Mouse (Mus musculus) midbrain, embryonic 12.5 days (tissue): ENCODE measurements around the gene Fam107a. TPM values are rescaled to one million over a fixed set of nuclear protein-coding genes. Genes with fewer than 3 reads are reported as not detected.
A peak's percentile ranks its signal among the peaks of the same experiment; 100 is the strongest.
"Not testable (repeated sequence)": the region's sequence is repeated elsewhere in the genome, so short reads cannot be mapped to it uniquely, and the experiment has no call there.

Experiments used
- ATAC-seq: fragments of 200-750 bp; cut with Nextera tagmentation; 2 replicates; pipeline ENCODE4 v1.8.0; 2017; ENCODE audit warnings: low read depth, moderate TSS enrichment, moderate library complexity; ENCODE audit not compliant: low FRiP score
- H3K27ac ChIP-seq: fragments of 300-500 bp; sonication (generic); replicated peaks from 2 replicates; pipeline ENCODE4 v1.5.1; 2016; ENCODE audit warnings: mild to moderate bottlenecking
- H3K27me3 ChIP-seq: fragments of 300-500 bp; sonication (generic); 2 replicates; pipeline ENCODE4 v1.6.1; 2016; ENCODE audit warnings: mild to moderate bottlenecking
- H3K36me3 ChIP-seq: fragments of 300-500 bp; sonication (generic); 2 replicates; pipeline ENCODE4 v1.6.1; 2016
- H3K4me1 ChIP-seq: fragments of 300-500 bp; sonication (generic); 2 replicates; pipeline ENCODE4 v1.6.1; 2016
- H3K4me2 ChIP-seq: fragments of 300-500 bp; sonication (generic); replicated peaks from 2 replicates; pipeline ENCODE4 v1.6.1; 2016; ENCODE audit warnings: mild to moderate bottlenecking, moderate library complexity
- H3K4me3 ChIP-seq: fragments of 300-500 bp; sonication (generic); 2 replicates; pipeline ENCODE4 v1.5.1; 2016; ENCODE audit warnings: mild to moderate bottlenecking
- H3K9ac ChIP-seq: fragments of 300-500 bp; sonication (generic); replicated peaks from 2 replicates; pipeline ENCODE4 v1.6.1; 2016; ENCODE audit warnings: mild to moderate bottlenecking, moderate library complexity
- H3K9me3 ChIP-seq: fragments of 300-500 bp; sonication (generic); 2 replicates; pipeline ENCODE4 v1.6.1; 2016; ENCODE audit warnings: mild to moderate bottlenecking
- WGBS: fragments of 180-500 bp; shearing (Covaris S2); methylation state at CpG from one replicate; pipeline ENCODE4 v1.1.7; 2016; 5-methylcytosine and 5-hydroxymethylcytosine counted together
- polyA plus RNA-seq: library from polyadenylated mRNA; unstranded; fragments of >200 nt; fragmentation: Nextera tagmentation; extraction: Ambion mirVana; gene quantifications from 2 replicates; pipeline ENCODE4 v1.2.1, GENCODE M21; 2016

Fam107a gene
- polyA plus RNA-seq, 1 experiment from 2014 or later = 0.48 TPM

DNA sequence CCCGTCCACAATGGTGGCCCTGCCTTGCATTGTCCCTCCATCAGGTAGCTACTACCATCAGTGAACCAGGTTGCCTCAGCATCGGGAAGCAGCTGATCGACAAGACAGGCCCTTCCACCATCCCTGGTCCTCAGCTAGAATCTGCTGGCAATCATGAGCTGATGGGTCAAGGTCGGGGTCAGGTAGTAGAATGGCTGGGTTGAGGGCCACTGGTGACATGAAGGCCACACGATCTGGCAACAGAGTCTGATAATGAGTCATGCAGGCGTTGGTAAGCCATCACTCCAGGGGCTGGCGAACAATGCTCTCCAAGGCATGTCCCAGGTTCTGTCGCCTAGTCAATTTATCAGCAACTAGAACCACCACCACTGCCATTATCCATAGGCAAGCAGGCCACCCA lies 46.5 kb downstream of the Fam107a start:
- not testable (repeated sequence) for H3K9ac ChIP-seq, H3K27ac ChIP-seq, H3K27me3 ChIP-seq, H3K36me3 ChIP-seq, H3K9me3 ChIP-seq, H3K4me1 ChIP-seq, ATAC-seq, H3K4me3 ChIP-seq, H3K4me2 ChIP-seq
- WGBS = 85% methylated on average over 8 of the region's 8 CpGs

DNA sequence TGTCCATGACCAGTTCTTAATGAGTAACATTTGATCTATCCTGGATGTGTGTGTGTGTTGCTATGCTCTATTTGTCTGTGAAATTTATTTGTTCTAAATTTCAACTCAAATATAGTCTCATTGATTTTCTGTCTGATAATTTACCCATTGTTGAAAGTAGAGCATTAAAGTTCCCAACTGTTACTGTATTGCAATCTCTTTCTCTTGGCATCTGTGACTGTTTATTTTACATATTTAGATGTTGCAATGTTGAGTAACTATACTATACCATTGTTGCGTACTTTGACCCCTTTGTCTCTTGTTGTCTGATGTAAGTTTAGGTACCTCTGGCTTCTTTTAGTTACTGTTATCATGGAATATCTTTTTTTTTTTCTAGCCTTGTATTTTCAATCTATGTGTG lies 53.4 kb downstream of the Fam107a start:
- no peak for ATAC-seq
- WGBS = 92% methylated on average over 1 of the region's 1 CpGs

DNA sequence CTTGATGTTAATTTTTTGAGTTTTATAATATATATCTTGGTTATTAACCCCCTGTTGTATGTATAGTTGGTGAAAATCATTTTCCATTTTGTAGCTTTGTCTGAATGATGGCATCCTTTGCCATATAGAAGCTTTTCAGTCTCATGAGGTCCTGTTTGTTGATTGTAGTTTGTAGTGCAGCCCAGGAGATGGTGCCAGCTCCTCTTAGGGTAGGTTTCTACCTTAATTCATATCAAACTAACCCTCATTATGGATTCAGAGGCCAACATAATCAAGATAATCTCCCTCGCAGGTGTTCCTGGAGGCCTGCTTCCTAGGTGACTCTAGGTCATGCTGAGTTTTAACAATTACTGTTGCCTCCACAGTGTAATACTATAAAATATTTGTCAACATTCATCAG lies 55.6 kb downstream of the Fam107a start:
- WGBS = 63% methylated on average over 1 of the region's 1 CpGs
- H3K9me3 ChIP-seq = no peaks in the 10 kb centered on the region
- H3K27ac ChIP-seq = no peak overlapping the region
- no peaks in the 10 kb centered on the region for H3K36me3 ChIP-seq
- H3K4me2 ChIP-seq = no peak overlapping the region
- no peak overlapping the region for H3K4me3 ChIP-seq
- ATAC-seq = no peak
- H3K9ac ChIP-seq = no peak overlapping the region
- no peaks in the 10 kb centered on the region for H3K27me3 ChIP-seq
- no peaks in the 10 kb centered on the region for H3K4me1 ChIP-seq

More for the DNA sequence above, 53.4 kb downstream of the Fam107a start:
- Histone ChIP-seq H3K4me2 (no peak overlapping the region), H3K9ac (no peak overlapping the region), H3K4me1 (no peaks in the 10 kb centered on the region), H3K9me3 (no peaks in the 10 kb centered on the region), H3K27ac (no peak overlapping the region), H3K27me3 (no peaks in the 10 kb centered on the region), H3K4me3 (no peak overlapping the region), H3K36me3 (no peaks in the 10 kb centered on the region)

DNA sequence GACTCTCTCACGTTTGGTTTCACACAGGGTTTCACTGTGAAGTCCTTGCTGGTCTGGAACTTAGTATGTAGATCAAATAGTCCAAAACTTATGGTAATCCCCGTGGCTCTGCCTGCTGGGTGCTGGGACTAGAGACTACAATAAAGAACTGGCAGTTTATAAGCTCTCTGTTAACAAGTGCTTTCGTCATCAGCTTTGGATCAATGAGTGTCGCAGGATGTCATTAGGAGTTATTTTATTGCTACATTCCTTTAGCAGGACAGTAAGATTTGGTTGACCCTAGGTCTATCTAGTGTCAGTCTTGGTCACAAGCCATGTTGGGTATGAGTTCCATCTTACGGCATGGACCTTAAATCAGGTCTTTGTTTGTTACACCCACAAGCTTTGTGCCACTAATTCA lies 57.6 kb downstream of the Fam107a start:
- ATAC-seq = no peak

DNA sequence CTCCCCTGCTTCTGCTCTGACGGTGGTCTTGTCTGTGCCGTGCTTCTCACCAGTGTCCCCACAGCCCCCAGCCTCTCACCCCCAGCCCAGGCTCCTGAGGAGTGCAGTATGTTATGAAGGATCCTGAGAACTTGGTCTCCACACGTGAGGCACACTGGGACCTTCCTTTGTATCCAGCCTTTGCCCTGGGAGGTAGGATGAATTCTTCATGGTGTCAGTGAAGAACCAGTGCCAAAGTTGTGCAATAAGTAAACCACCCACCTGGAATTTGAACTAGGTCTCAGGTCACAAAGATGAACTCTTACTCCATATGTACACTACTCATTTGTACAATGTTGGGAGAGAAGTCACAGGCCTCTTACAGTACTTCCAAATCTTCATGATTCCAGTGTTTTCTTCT lies 58.7 kb downstream of the Fam107a start, which contains the start of gene Acox2:
Acox2 (minus strand) TSS at position 188 of the 400 bp plus-strand sequence.
- Histone ChIP-seq H3K27ac (no peak within 1 kb of the TSS), H3K4me3 (no peak within 1 kb of the TSS), H3K36me3 (no peaks in the 10 kb centered on the region), H3K9ac (no peak within 1 kb of the TSS), H3K4me2 (no peak within 1 kb of the TSS), H3K4me1 (no peaks in the 10 kb centered on the region), H3K9me3 (no peaks in the 10 kb centered on the region), H3K27me3 (no peaks in the 10 kb centered on the region)
- no peak for ATAC-seq
- WGBS = 73% methylated on average over 3 of the region's 3 CpGs

More for the DNA sequence above, 57.6 kb downstream of the Fam107a start:
- no peak overlapping the region for H3K4me3 ChIP-seq
- H3K4me2 ChIP-seq = no peak overlapping the region
- H3K36me3 ChIP-seq = no peaks in the 10 kb centered on the region
- H3K9ac ChIP-seq = no peak overlapping the region
- no peaks in the 10 kb centered on the region for H3K27me3 ChIP-seq
- WGBS = 80% methylated on average over 5 of the region's 5 CpGs
- no peak overlapping the region for H3K27ac ChIP-seq
- no peaks in the 10 kb centered on the region for H3K4me1 ChIP-seq
- no peaks in the 10 kb centered on the region for H3K9me3 ChIP-seq

DNA sequence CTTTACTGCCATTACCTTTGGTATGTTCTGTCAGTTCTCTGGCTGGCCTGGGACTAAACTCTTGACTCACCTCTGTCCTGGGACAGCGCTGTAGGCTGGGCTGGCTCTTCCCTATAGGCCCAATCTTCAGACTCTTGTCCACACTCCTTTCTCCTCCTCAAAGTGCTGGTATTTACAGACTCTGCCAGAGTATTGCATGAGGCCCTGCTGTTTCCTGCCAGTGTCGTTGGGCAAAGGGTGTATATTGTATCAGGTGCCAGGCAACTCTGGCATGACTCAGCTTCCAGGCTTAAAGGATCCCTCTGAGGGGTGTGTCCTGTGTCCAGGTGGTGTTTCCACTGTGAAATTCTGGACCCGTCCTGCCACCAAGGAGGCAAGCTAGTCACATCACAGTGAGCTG lies 59.1 kb downstream of the Fam107a start:
- H3K27me3 ChIP-seq = no peaks in the 10 kb centered on the region
- H3K4me1 ChIP-seq = no peaks in the 10 kb centered on the region
- WGBS = 81% methylated on average over 3 of the region's 3 CpGs
- no peaks in the 10 kb centered on the region for H3K36me3 ChIP-seq
- no peaks in the 10 kb centered on the region for H3K9me3 ChIP-seq
- H3K27ac ChIP-seq = no peak overlapping the region
- no peak overlapping the region for H3K4me2 ChIP-seq
- ATAC-seq = no peak
- H3K4me3 ChIP-seq = no peak overlapping the region
- H3K9ac ChIP-seq = no peak overlapping the region

DNA sequence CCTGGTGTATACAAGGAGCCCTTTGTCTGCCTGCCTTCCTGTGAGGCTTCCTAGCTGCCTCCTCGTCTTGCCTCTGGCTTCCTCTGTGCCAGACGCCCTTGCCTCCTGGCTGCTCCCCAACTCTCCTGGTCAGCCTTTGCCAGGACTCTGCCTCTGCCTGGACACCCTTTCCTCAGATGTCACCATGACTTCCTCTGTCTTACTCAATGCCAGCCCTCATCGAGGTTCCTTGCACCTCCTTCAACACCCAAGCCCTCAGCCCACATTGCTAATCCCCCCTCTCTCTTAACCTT lies 59.5 kb downstream of the Fam107a start:
- H3K4me2 ChIP-seq = no peak overlapping the region
- H3K27ac ChIP-seq = no peak overlapping the region
- 52% methylated on average over 3 of the region's 3 CpGs for WGBS
- H3K9ac ChIP-seq = no peak overlapping the region
- no peaks in the 10 kb centered on the region for H3K27me3 ChIP-seq
- no peak for ATAC-seq
- H3K9me3 ChIP-seq = no peaks in the 10 kb centered on the region
- no peaks in the 10 kb centered on the region for H3K4me1 ChIP-seq
- H3K36me3 ChIP-seq = no peaks in the 10 kb centered on the region
- H3K4me3 ChIP-seq = no peak overlapping the region

DNA sequence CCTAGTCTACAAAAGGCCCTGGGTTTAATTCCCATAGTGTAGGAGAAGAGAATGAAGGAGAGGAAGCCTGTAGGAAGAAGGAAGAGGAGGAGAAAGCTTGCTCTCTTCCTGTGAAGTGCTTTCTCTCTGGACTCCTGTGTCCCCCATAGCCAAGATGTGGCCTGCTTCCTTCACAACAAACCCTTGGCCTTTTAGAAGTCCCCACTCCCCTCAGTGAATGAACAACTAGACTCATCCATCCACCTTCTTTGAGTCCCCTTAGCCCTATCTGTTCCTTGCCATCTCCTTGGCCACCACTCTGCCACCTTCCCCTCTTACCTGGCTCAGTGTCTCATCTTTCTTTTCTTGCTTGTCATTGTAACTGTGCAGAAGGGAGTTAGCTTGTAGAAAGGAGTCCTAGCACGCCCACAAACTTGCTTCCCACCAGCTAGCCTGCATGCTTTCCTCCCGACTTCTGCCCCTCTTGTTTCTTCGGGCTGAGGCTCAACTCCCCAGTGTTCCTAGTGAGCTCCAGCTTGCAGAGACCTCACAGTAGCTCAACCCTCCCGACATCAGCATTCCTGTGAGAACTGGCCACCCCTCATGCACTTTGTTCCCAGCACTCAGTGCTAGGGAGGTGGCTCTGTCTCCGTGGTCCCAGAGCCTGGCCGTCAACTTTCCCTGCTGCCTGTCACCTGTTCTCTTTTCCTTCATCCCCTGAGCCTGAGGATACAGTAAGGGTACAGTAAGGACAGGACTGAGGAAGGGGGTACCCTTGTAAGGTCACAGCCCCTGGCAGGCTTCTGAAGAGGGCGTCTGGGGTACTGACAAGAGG lies 60.1 kb downstream of the Fam107a start:
- no peak overlapping the region for H3K4me3 ChIP-seq

DNA sequence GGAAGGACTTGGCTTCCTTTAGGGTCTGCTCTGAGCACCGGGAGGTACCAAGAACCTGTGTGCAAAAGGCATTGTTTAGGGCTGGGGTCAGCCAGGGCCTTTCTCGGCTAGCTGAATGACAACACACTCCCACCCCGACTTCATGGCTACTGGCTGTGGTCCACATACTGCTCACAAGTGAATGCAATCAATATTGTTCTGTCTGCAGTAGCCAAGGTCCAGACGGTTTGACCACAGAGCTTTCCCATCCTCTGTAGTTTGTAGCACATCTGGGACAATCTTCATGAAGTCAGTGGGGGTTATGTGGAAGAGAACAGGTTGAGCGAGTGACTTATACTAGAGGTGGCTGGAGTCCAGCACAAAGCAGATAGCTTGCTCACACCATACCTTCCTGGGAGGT lies 60.9 kb downstream of the Fam107a start:
- no peaks in the 10 kb centered on the region for H3K9me3 ChIP-seq
- no peaks in the 10 kb centered on the region for H3K36me3 ChIP-seq
- WGBS = 80% methylated on average over 5 of the region's 5 CpGs
- H3K27ac ChIP-seq = no peak overlapping the region
- H3K9ac ChIP-seq = no peak overlapping the region
- H3K4me1 ChIP-seq = no peaks in the 10 kb centered on the region
- H3K27me3 ChIP-seq = 0 out of 2 replicates have a peak, but pooled peaks cover 3% of the 10 kb centered on the region
- no peak for ATAC-seq
- H3K4me3 ChIP-seq = no peak overlapping the region
- H3K4me2 ChIP-seq = no peak overlapping the region

More for the DNA sequence above, 60.1 kb downstream of the Fam107a start:
- H3K27me3 ChIP-seq = 0 out of 2 replicates have a peak, but pooled peaks cover 3% of the 10 kb centered on the region
- WGBS = 57% methylated on average over 7 of the region's 7 CpGs
- no peaks in the 10 kb centered on the region for H3K36me3 ChIP-seq
- no peak overlapping the region for H3K27ac ChIP-seq
- no peak for ATAC-seq
- H3K4me2 ChIP-seq = no peak overlapping the region
- H3K9ac ChIP-seq = no peak overlapping the region
- H3K4me1 ChIP-seq = no peaks in the 10 kb centered on the region
- H3K9me3 ChIP-seq = no peaks in the 10 kb centered on the region

DNA sequence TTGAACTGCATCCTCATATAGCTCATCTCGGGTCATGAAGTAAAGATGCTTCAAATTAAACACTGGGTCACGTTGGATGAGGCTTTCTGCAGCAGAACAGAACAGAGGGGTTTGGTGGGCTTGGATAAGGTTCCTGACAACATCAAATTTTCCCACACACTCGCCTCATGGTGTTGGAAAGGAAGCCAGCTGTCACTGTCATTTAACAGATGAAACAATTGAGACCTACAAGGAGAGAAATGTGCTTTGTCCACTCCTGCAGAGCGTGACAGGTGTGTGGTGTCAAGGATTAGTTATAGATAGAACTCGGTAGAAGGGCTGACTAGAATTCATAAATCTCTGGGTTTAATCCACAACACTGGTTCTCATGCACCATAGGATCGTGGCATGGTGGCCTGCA lies 61.8 kb downstream of the Fam107a start:
- H3K9ac ChIP-seq = no peak overlapping the region
- H3K9me3 ChIP-seq = no peaks in the 10 kb centered on the region
- no peaks in the 10 kb centered on the region for H3K4me1 ChIP-seq
- H3K4me2 ChIP-seq = no peak overlapping the region
- ATAC-seq = no peak
- 0 out of 2 replicates have a peak, but pooled peaks cover 3% of the 10 kb centered on the region for H3K27me3 ChIP-seq
- H3K4me3 ChIP-seq = no peak overlapping the region
- no peak overlapping the region for H3K27ac ChIP-seq
- WGBS = 67% methylated on average over 6 of the region's 6 CpGs
- H3K36me3 ChIP-seq = no peaks in the 10 kb centered on the region

DNA sequence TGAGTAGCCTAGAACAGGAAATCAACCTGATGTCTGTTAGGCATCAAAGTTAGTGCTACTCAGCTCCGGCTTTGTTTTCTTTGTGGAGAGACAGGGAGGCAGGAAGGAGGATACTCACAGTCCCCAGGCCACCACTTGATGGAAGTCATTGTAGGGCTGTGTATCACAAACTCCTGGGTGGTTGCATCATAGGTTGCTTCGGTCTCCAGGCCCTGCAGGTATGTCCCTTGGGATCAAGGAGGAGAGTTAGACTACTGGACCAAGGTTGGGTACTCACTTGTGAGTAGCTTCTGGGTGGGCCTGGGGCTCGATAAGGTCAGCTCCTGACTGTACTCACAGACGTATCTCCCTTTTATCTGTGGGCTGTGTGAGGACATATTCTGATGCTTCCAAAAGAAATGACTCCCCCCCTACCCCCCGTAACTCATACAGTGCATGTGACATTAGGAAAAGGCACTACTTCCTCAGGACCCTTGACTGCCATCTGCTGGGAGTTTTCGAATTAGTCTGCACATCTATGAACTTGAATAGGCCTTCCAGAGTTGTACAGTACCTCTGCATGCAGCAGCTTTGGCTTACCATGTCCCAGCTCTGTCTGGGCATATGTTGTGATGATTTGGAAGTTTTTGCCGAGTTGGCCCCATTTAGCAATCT lies 62.6 kb downstream of the Fam107a start:
- no peaks in the 10 kb centered on the region for H3K4me1 ChIP-seq
- WGBS = 79% methylated on average over 7 of the region's 7 CpGs
- H3K9ac ChIP-seq = no peak overlapping the region
- 0 out of 2 replicates have a peak, but pooled peaks cover 3% of the 10 kb centered on the region for H3K27me3 ChIP-seq
- H3K4me2 ChIP-seq = no peak overlapping the region
- no peaks in the 10 kb centered on the region for H3K36me3 ChIP-seq
- H3K27ac ChIP-seq = no peak overlapping the region
- peak; percentile 65 for ATAC-seq
- no peak overlapping the region for H3K4me3 ChIP-seq
- no peaks in the 10 kb centered on the region for H3K9me3 ChIP-seq

DNA sequence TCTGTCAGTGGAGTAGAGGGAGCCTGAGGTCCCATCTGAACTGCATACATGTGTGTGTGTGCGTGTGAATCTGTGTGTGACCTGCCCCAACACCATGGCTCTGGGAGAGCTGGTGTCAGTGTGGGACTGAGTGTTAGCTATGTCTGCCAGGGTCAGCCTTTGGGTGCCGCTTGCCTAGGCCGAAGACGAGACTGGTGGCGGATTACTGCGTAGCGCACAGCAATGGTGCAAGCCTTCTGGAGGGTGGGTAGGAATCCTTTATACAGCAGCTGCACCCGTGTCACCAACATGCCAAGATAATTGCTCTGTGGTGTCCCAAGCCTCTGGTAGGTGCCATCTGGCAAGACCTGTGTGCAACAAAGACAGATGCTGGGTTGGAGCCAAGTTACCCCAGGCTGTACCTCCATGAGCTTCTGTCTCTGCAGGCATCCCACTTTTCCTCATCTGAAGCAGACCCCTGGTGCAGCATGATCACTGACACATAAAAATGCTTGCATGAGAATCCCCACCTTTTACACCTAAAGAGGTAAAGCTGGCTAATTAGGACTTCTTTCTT lies 66.4 kb downstream of the Fam107a start:
- Histone ChIP-seq H3K27ac (no peak overlapping the region), H3K9me3 (no peaks in the 10 kb centered on the region), H3K4me1 (no peaks in the 10 kb centered on the region), H3K4me2 (no peak overlapping the region), H3K4me3 (no peak overlapping the region), H3K27me3 (0 out of 2 replicates have a peak, but pooled peaks cover 3% of the 10 kb centered on the region), H3K9ac (no peak overlapping the region), H3K36me3 (no peaks in the 10 kb centered on the region)
- ATAC-seq = no peak
- 94% methylated on average over 8 of the region's 8 CpGs for WGBS
